Mouse (Mus musculus) hindbrain, embryonic 12.5 days (tissue): Measurements from ENCODE around the gene Wwox. TPM values are rescaled to one million over a fixed set of nuclear protein-coding genes. Genes with fewer than 3 reads are reported as not detected.

ENCODE experiments used
- ATAC-seq: fragments of 200-750 bp; cut with Nextera tagmentation; 2 replicates; pipeline ENCODE4 v1.8.0; 2017; ENCODE audit warnings: moderate TSS enrichment; ENCODE audit not compliant: low FRiP score
- H3K27ac ChIP-seq: fragments of 300-500 bp; sonication (generic); 2 replicates; pipeline ENCODE4 v1.5.1; 2016; ENCODE audit warnings: mild to moderate bottlenecking
- H3K27me3 ChIP-seq: fragments of 300-500 bp; sonication (generic); 2 replicates; pipeline ENCODE4 v1.6.1; 2016; ENCODE audit warnings: mild to moderate bottlenecking
- H3K36me3 ChIP-seq: fragments of 300-500 bp; sonication (generic); 2 replicates; pipeline ENCODE4 v1.6.1; 2016; ENCODE audit warnings: mild to moderate bottlenecking
- H3K4me1 ChIP-seq: fragments of 300-500 bp; sonication (generic); 2 replicates; pipeline ENCODE4 v1.6.1; 2016
- H3K4me2 ChIP-seq: fragments of 300-500 bp; sonication (generic); replicated peaks from 2 replicates; pipeline ENCODE4 v1.6.1; 2016; ENCODE audit warnings: mild to moderate bottlenecking
- H3K4me3 ChIP-seq: fragments of 300-500 bp; sonication (generic); 2 replicates; pipeline ENCODE4 v1.5.1; 2016; ENCODE audit warnings: mild to moderate bottlenecking
- H3K9ac ChIP-seq: fragments of 300-500 bp; sonication (generic); 2 replicates; pipeline ENCODE4 v1.6.1; 2016; ENCODE audit warnings: mild to moderate bottlenecking, moderate library complexity
- H3K9me3 ChIP-seq: fragments of 300-500 bp; sonication (generic); replicated peaks from 2 replicates; pipeline ENCODE4 v1.6.1; 2016; ENCODE audit warnings: mild to moderate bottlenecking
- WGBS: fragments of 180-500 bp; shearing (Covaris S2); methylation state at CpG from one replicate; pipeline ENCODE4 v1.1.7; 2016; 5-methylcytosine and 5-hydroxymethylcytosine counted together
- polyA plus RNA-seq: library from polyadenylated mRNA; unstranded; fragments of >200 nt; fragmentation: Nextera tagmentation; extraction: Ambion mirVana; gene quantifications from 2 replicates; pipeline ENCODE4 v1.2.1, GENCODE M21; 2016

The Wwox gene
- polyA plus RNA-seq, 1 experiment from 2014 or later: 13.8 TPM

DNA sequence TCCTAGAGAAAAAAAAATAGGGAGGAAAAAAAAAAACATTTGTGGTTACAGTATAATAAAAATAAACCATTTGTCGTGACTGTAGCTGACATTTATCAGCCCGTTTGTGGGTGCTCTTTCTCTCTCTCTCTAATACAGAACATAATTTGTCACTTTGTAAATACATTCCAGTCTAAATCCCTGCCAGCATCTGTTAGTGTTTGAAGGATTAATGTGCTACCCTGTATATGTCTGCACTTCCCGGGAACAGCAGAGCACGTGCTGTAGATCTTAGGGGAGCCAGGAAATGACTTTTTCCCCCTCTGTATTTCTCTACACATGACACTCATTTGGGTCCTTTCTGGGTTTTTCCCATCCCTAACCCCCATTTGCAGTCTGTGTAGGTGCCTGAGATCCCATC, 219.0 kb downstream of the Wwox start:
- H3K4me2 ChIP-seq: no peak overlapping the region
- 66% methylated on average over 4 of the region's 4 CpGs for WGBS

DNA sequence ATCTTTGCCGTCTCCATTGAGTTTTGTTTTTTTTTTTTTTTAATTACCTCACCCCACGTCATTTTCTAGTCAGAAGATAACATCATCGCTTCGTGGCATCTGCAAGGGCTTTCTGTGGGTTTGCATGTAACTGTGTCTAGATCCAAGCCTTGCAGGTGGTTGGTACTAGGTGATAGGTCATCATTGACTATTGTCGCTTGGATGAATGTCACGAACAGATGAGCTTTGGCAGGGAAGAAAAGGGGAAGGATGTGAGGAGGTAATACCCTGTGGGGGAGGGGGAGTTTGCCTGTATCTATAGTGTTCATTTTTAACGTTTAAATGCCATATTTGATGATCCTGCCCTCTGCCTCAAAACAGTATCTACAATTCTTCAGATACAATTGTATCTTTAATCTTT, 223.6 kb downstream of the Wwox start:
- Histone ChIP-seq H3K4me1 (no peaks in the 10 kb centered on the region), H3K36me3 (no peaks in the 10 kb centered on the region), H3K27me3 (peaks cover 4% of the 10 kb centered on the region; the same call in 1 of the 2 replicates), H3K27ac (no peak overlapping the region), H3K9me3 (no peaks in the 10 kb centered on the region), H3K4me3 (no peak overlapping the region), H3K4me2 (no peak overlapping the region), H3K9ac (no peak overlapping the region)
- ATAC-seq: no peak
- WGBS: 78% methylated on average over 7 of the region's 7 CpGs

More for the DNA sequence above, 219.0 kb downstream of the Wwox start:
- no peaks in the 10 kb centered on the region for H3K9me3 ChIP-seq
- H3K4me3 ChIP-seq: no peak overlapping the region
- H3K27ac ChIP-seq: no peak overlapping the region
- ATAC-seq: no peak
- H3K27me3 ChIP-seq: no peaks in the 10 kb centered on the region; the same call in 1 of the 2 replicates
- H3K9ac ChIP-seq: no peak overlapping the region
- H3K36me3 ChIP-seq: no peaks in the 10 kb centered on the region
- no peaks in the 10 kb centered on the region for H3K4me1 ChIP-seq

DNA sequence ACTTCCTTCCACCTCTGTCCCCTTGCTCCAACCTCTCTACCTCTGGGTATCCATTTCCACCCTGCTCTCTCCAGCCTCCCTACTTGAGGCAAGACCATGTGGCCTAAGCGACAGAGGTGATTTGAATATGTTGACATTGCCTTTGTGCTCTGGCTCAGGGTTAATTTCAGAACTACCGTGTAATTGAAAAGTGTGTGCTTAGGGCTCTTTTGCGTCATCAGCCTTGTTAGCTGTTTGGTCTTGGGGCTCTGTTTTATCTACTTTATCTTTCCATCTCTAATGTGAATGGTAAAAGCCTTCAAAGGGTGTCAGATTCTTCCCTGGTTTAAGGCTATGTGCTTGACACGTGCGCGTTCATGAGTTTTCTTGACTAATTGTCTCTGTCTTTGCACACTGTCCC, 226.1 kb downstream of the Wwox start:
- H3K4me3 ChIP-seq: no peak overlapping the region
- ATAC-seq: no peak
- H3K9me3 ChIP-seq: no peaks in the 10 kb centered on the region
- H3K4me1 ChIP-seq: no peaks in the 10 kb centered on the region
- no peaks in the 10 kb centered on the region for H3K36me3 ChIP-seq
- peaks cover 4% of the 10 kb centered on the region; the same call in 1 of the 2 replicates for H3K27me3 ChIP-seq
- WGBS: 52% methylated on average over 6 of the region's 6 CpGs
- no peak overlapping the region for H3K27ac ChIP-seq
- no peak overlapping the region for H3K4me2 ChIP-seq
- no peak overlapping the region for H3K9ac ChIP-seq

DNA sequence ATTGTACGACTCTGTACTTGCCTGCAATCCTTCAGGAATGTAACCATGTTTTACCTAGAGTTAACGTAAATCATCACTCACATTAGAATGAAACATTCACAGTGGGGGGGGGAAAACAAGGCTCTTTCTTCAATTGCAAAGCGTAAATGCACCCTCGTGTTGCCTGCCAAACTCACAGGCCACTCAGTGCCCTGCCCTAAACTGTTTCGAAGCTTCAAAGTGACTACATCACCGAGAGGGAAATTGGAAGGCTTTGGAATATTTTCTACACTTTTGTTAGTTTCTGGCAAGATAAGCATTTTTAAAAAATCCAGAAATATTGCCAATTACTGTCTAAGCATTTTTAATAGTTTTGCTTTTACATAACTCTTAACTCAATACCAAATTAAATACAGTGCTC, 231.3 kb downstream of the Wwox start:
- no peak for ATAC-seq
- 72% methylated on average over 6 of the region's 6 CpGs for WGBS
- no peak overlapping the region for H3K9ac ChIP-seq

DNA sequence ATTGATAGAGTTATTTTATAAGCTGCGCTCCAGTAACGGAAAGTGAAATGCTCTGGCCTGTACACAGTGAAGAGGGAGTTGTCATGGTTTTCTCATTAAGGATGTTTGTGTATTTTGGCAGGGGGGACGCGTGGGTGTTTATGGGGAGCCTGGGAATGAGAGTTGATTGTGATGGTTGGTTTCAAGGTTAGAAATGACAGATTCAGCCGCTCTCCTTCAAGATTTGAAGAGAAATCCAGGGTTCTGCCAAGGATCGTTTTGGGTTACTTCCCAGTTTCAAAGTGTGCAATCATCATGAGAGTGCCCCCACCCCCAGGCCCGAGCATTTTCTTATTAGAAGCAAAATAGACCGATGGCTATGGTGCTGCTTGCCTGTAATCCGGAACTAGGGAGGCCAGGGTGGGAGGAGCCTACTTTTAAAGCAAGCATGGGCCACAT, 231.8 kb downstream of the Wwox start:
- Histone ChIP-seq H3K9me3 (no peaks in the 10 kb centered on the region), H3K27ac (no peak overlapping the region), H3K27me3 (0 out of 2 replicates have a peak, but pooled peaks cover 4% of the 10 kb centered on the region), H3K4me1 (no peaks in the 10 kb centered on the region), H3K36me3 (no peaks in the 10 kb centered on the region), H3K9ac (no peak overlapping the region), H3K4me2 (no peak overlapping the region), H3K4me3 (no peak overlapping the region)
- WGBS: 80% methylated on average over 9 of the region's 9 CpGs
- ATAC-seq: no peak

More for the DNA sequence above, 231.3 kb downstream of the Wwox start:
- Histone ChIP-seq H3K27ac (no peak overlapping the region), H3K4me2 (no peak overlapping the region), H3K4me3 (no peak overlapping the region), H3K27me3 (0 out of 2 replicates have a peak, but pooled peaks cover 4% of the 10 kb centered on the region), H3K4me1 (no peaks in the 10 kb centered on the region), H3K36me3 (no peaks in the 10 kb centered on the region), H3K9me3 (no peaks in the 10 kb centered on the region)

DNA sequence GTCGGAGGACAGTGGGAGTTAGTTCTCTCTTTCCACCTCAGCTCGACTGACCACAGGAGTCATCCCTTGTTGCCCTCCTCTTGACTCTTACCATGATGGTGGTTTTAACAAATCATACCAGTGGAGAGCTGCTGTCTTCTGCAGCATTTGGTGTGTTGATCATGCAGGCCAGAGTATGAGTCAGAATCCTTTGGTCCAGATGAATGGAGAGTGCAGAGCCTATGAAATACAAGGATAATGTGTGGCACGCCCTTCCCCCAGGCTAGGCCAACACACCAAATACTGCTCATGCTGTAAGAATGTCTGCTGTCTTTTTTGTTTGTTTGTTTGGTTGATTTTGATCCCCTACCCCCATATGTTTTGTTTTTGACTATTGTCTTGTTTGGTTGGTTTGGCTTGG, 234.0 kb downstream of the Wwox start:
- no peak for ATAC-seq
- H3K27ac ChIP-seq: no peak overlapping the region
- no peak overlapping the region for H3K4me2 ChIP-seq
- no peaks in the 10 kb centered on the region for H3K9me3 ChIP-seq
- H3K4me1 ChIP-seq: no peaks in the 10 kb centered on the region
- 89% methylated on average over 3 of the region's 3 CpGs for WGBS
- no peaks in the 10 kb centered on the region for H3K27me3 ChIP-seq
- H3K9ac ChIP-seq: no peak overlapping the region
- no peaks in the 10 kb centered on the region for H3K36me3 ChIP-seq
- H3K4me3 ChIP-seq: no peak overlapping the region

DNA sequence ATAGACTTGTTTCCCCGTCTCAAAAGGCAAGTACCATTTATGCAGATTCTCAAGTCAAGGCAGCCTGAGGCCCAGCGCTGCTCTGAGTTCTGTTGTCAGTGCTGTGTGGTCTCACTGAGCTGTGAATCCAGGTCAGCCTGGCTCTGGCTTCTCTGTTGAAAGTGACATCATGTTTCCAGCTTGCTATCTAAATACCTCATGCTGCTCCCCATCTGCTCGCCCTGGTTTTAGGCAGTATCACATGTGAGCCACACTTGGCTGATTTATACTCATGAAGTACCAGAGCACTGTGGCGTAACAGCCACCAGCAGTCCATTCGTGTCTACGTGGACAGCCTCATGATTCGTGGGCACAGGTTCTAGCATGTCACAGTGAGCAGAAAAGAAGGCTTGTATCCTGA, 235.7 kb downstream of the Wwox start:
- whole genome bisulfite sequencing: 85% methylated on average over 7 of the region's 7 CpGs
- no peak overlapping the region for H3K27ac ChIP-seq
- peaks cover 5% of the 10 kb centered on the region; the same call in 1 of the 2 replicates for H3K4me1 ChIP-seq
- no peak overlapping the region for H3K4me3 ChIP-seq
- no peaks in the 10 kb centered on the region for H3K36me3 ChIP-seq
- no peak overlapping the region for H3K9ac ChIP-seq
- H3K27me3 ChIP-seq: no peaks in the 10 kb centered on the region
- H3K4me2 ChIP-seq: no peak overlapping the region
- no peaks in the 10 kb centered on the region for H3K9me3 ChIP-seq
- ATAC-seq: no peak

DNA sequence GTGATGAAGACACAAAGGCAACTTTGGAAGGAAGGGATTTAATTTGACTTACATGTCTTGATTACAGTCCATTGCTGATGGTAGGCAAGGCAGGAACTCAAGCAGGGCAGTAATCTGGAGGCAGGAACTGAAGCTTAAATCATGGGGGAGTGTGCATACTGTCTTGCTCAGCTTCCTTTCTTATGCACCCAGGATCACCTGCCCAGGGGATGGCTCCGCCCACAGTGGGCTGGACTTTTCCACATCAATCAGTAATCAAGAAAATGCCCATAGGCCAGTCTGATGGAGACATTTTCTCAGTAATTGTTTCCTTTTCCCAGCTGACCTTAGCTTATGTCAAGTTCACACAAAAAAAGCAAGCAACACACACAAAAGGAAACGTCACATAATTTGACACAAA, 237.5 kb downstream of the Wwox start:
- Histone ChIP-seq H3K4me1 (peaks cover 7% of the 10 kb centered on the region; the same call in 1 of the 2 replicates), H3K4me2 (no peak overlapping the region), H3K9ac (no peak overlapping the region), H3K9me3 (no peaks in the 10 kb centered on the region), H3K27me3 (no peaks in the 10 kb centered on the region), H3K36me3 (no peaks in the 10 kb centered on the region), H3K27ac (no peak overlapping the region), H3K4me3 (no peak overlapping the region)
- WGBS: 87% methylated on average over 2 of the region's 2 CpGs
- ATAC-seq: no peak

DNA sequence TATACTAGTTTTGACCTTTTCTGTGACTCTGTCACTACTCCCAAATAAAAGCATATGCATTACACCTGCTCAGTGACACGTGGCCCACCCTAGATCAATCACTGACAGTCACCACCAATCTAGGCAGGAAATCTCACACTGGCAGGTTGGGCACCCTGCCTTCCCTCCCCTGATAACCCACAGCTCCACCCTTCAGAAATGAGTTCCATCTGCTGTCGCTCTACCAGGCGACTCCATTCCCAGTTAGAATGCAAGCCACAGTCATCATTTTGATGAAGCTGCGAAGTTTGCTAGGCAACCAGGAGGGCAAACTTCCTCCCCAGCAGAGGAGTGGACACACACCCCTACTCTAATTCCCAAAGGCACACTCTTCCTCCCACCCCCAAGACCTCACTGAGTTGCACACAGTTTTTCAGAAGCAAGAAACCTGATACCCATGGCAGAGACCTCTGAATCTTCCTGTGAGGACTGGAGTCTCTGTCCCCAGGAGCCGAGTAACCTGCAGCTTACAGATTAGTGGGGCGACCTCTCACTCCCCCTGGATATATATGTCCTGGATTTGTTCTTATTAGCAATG, 238.2 kb downstream of the Wwox start:
- Histone ChIP-seq H3K9ac (no peak overlapping the region), H3K9me3 (no peaks in the 10 kb centered on the region), H3K4me3 (no peak overlapping the region), H3K36me3 (no peaks in the 10 kb centered on the region), H3K4me2 (no peak overlapping the region), H3K4me1 (peaks cover 7% of the 10 kb centered on the region; the same call in 1 of the 2 replicates), H3K27ac (no peak overlapping the region), H3K27me3 (no peaks in the 10 kb centered on the region)
- WGBS: 48% methylated on average over 6 of the region's 6 CpGs
- ATAC-seq: no peak

DNA sequence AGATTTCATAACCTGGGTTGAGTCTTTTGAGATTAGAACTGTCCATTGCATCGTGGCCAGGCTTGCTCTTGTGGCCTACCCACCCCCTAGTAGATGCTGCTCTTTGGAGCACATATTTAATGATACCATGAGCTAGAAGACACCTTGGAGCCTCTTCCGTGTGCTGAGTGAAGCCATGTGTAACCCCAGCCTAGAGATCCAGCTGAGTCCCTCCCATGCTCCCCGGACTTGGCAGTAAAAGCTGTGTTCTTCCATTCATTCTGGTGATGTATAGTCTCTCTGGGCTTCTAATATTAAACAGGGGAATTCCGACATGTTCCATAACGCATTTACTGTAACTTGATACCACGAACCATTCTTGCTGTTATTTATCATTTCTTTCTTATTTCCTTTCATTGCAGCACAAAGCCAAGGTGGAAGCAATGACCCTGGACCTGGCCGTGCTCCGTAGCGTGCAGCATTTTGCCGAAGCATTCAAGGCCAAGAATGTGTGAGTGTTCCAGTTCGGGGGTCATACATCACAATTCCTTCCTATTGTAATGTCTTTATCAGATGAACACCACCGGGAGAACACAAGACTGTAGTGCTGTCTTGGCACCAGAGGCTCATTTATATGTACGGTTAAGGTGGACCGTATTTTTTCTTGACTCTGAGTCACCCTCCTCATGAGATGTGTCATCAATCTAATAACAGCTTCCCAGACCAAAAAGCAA, 240.1 kb downstream of the Wwox start:
- ATAC-seq: no peak
- no peak overlapping the region for H3K4me3 ChIP-seq
- H3K9ac ChIP-seq: no peak overlapping the region
- H3K4me1 ChIP-seq: peaks cover 7% of the 10 kb centered on the region; the same call in 1 of the 2 replicates
- H3K36me3 ChIP-seq: no peaks in the 10 kb centered on the region
- H3K4me2 ChIP-seq: no peak overlapping the region
- no peaks in the 10 kb centered on the region for H3K27me3 ChIP-seq
- 75% methylated on average over 14 of the region's 14 CpGs for WGBS
- no peak overlapping the region; the same call in 1 of the 2 replicates for H3K27ac ChIP-seq
- H3K9me3 ChIP-seq: no peaks in the 10 kb centered on the region

DNA sequence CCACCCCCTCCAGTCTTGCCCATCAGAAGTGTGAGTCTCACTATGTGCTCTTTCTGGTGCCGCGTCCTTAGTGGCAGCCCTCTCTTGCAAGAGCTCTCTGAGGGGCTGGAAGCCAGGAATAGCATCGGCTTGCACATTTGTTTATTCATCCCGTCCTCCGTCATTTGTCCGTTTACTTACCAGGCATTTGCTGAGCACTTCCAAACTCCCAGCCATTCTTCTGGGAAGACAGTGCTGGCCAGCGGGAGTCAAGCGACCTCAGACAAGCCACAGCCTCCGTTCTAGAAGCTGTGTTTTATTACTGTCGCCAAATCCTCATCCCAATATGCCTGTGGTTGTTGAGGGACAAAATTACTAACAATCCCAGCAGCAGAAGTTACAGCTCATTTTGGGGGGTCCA, 241.7 kb downstream of the Wwox start:
- no peaks in the 10 kb centered on the region for H3K27me3 ChIP-seq
- no peak overlapping the region for H3K4me2 ChIP-seq
- H3K27ac ChIP-seq: no peak overlapping the region
- peaks cover 7% of the 10 kb centered on the region; the same call in 1 of the 2 replicates for H3K4me1 ChIP-seq
- no peaks in the 10 kb centered on the region for H3K9me3 ChIP-seq
- no peak overlapping the region for H3K4me3 ChIP-seq
- no peak for ATAC-seq
- WGBS: 77% methylated on average over 10 of the region's 10 CpGs
- H3K9ac ChIP-seq: no peak overlapping the region
- no peaks in the 10 kb centered on the region for H3K36me3 ChIP-seq

DNA sequence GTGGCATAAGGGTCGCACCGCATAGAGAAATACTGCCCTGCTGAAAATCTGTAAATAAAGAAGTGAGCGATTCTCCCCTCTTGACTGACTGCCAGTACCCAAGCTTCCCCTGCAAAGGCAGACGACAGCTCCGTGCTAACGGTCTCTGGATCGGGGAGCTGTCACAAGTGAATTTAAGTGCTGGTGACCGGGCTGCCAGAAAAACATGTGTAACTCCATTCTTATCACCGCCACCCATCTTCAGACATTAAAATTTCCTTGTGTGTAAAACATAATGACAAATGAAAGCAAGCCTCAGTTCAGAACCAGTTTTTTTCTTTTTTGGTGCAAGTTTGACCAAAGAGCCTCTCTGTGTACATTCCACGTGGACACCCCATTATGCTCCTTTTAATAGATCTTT, 242.7 kb downstream of the Wwox start:
- 69% methylated on average over 10 of the region's 10 CpGs for WGBS
- no peak overlapping the region for H3K27ac ChIP-seq

More for the DNA sequence above, 242.7 kb downstream of the Wwox start:
- Histone ChIP-seq H3K4me3 (no peak overlapping the region), H3K9me3 (no peaks in the 10 kb centered on the region), H3K27me3 (no peaks in the 10 kb centered on the region), H3K36me3 (no peaks in the 10 kb centered on the region), H3K9ac (no peak overlapping the region), H3K4me2 (no peak overlapping the region), H3K4me1 (peaks cover 7% of the 10 kb centered on the region; the same call in 1 of the 2 replicates)
- ATAC-seq: no peak
